Mouse (Mus musculus): Measurements from ENCODE around the gene Homez. TPM values are rescaled to one million over a fixed set of nuclear protein-coding genes. Genes with fewer than 3 reads are reported as not detected.

Homez gene
- polyA plus RNA-seq (2012; rRNA removed): 5.9 and 6.3 TPM in 2 replicates
- polyA plus RNA-seq (2014; fragmentation: Nextera tagmentation; extraction: Ambion mirVana): 9.0 and 9.2 TPM in 2 replicates

DNA sequence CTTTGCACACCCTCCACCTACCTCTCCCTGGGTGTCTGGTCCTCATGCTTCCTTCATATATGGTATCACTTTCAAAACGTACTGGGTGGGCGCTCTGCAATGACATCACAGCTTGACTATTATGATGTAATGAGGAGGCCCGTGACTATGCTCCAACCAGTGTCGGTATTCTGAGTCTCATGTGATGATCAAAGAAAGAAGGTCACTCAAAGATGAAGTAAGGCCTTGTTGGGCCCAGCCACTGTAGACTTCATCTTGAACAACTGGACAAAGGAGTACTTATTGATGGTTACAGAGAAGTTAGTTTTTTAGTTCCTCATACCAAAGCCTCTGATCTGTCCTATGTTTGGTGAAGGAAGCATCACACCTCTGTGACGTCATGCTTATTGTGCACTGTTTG lies at the start of gene Homez:
Gene Homez (minus strand): TSS at position 101 of the 400 bp plus-strand sequence.
- no peaks in the 10 kb centered on the region for H3K9me3 ChIP-seq (ENCODE audit: control insufficient read depth, low read length)
- H3K4me1 ChIP-seq (ENCODE audit: control insufficient read depth, insufficient read depth, low read length): peaks cover 3% of the 10 kb centered on the region; the same call in 1 of the 2 replicates
- TF ChIP-seq POLR2A (IDR thresholded peaks at IDR 0.05; ENCODE audit: borderline replicate concordance, extremely low read depth, insufficient read depth, insufficient read length): no peak
- H3K9ac ChIP-seq (ENCODE audit: low read depth, low read length, severe bottlenecking): no peak within 1 kb of the TSS
- 85% methylated on average over 5 of the region's 5 CpGs for WGBS
- no peak within 1 kb of the TSS for H3K4me3 ChIP-seq (replicated peaks; ENCODE audit: low read length)
- DNase-seq (ENCODE audit: low spot score) (no peak), ATAC-seq (ENCODE audit: low FRiP score, low read depth) (no peak)
- no peaks in the 10 kb centered on the region for H3K36me3 ChIP-seq (ENCODE audit: control insufficient read depth, insufficient read depth, low read length)
- H3K27ac ChIP-seq (replicated peaks; ENCODE audit: low read depth, low read length): no peak within 1 kb of the TSS
- H3K4me2 ChIP-seq (replicated peaks; ENCODE audit: low read depth, low read length, severe bottlenecking): no peak within 1 kb of the TSS
- 0 out of 2 replicates have a peak, but pooled peaks cover 5% of the 10 kb centered on the region for H3K27me3 ChIP-seq (ENCODE audit: control insufficient read depth, insufficient read depth, low read length)

DNA sequence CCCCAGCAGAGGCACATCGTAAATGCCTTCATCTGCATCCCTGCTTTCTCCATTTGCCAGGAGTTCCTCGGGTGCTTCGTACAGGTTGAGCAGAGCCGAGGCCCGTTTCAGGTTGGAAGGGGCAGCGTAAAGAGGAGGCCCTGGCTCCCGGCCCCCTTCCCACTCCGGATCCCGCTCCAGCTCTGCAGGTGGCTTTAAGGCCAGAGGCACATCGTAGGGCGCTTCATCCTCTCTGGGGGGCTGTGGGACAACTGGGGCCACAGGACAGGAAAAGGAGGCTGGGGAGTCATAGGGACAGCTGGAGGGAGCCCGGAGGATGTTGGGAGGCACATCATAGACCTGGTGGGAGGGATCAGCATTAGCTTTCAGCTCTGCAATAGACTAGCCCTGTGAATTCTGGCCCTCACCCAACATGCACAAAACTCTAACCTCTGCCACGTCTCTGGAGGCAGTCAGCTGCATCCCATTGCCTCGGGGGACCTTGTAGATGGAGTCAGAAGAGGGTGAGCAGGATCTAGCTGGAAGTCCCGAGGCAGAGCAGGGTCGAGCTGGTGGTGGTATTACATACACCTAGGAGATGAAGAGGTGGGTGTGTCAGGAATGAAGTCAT lies 49.4 kb upstream of the Homez start:
- DNase-seq (ENCODE audit: low spot score) (no peak), ATAC-seq (ENCODE audit: low FRiP score, low read depth) (no peak)
- Histone ChIP-seq H3K9ac (ENCODE audit: low read depth, low read length, severe bottlenecking) (no peak overlapping the region), H3K4me2 (replicated peaks; ENCODE audit: low read depth, low read length, severe bottlenecking) (no peak overlapping the region), H3K36me3 (ENCODE audit: control insufficient read depth, insufficient read depth, low read length) (peaks cover 71% of the 10 kb centered on the region), H3K27ac (replicated peaks; ENCODE audit: low read depth, low read length) (no peak overlapping the region), H3K4me1 (ENCODE audit: control insufficient read depth, insufficient read depth, low read length) (peaks cover 12% of the 10 kb centered on the region), H3K27me3 (ENCODE audit: control insufficient read depth, insufficient read depth, low read length) (no peaks in the 10 kb centered on the region), H3K9me3 (ENCODE audit: control insufficient read depth, low read length) (peaks cover 6% of the 10 kb centered on the region), H3K4me3 (replicated peaks; ENCODE audit: low read length) (no peak overlapping the region)
- no peak for TF ChIP-seq POLR2A (IDR thresholded peaks at IDR 0.05; ENCODE audit: borderline replicate concordance, extremely low read depth, insufficient read depth, insufficient read length)
- WGBS: 89% methylated on average over 16 of the region's 16 CpGs

DNA sequence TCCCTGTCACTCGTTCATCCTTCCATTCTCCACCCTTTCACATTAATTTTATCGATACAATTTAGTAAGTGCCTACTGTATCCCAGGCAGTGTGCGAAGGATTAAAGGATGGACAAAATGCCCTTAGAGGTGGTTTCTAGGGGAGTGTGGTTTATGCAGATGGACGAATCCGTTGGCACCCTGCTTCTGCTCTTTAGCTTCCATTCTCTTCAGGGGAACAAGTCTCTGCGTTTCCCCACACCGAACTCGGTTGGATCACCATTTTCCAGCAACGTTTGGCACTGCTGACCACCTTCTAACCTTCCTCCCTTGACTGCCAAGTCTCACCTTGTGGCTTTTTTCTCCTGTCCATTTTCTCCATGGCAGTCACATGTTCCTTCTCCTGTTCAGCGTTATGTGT lies 42.6 kb upstream of the Homez start:
- Histone ChIP-seq H3K36me3 (ENCODE audit: control insufficient read depth, insufficient read depth, low read length) (peaks cover 61% of the 10 kb centered on the region), H3K4me1 (ENCODE audit: control insufficient read depth, insufficient read depth, low read length) (peaks cover 15% of the 10 kb centered on the region), H3K4me2 (replicated peaks; ENCODE audit: low read depth, low read length, severe bottlenecking) (peak overlapping the region; percentile 83), H3K9ac (ENCODE audit: low read depth, low read length, severe bottlenecking) (peak overlapping the region; percentile 95), H3K4me3 (replicated peaks; ENCODE audit: low read length) (peak overlapping the region; percentile 93), H3K27ac (replicated peaks; ENCODE audit: low read depth, low read length) (peak overlapping the region; percentile 71), H3K9me3 (ENCODE audit: control insufficient read depth, low read length) (no peaks in the 10 kb centered on the region), H3K27me3 (ENCODE audit: control insufficient read depth, insufficient read depth, low read length) (no peaks in the 10 kb centered on the region)
- ATAC-seq (ENCODE audit: low FRiP score, low read depth) (peak; percentile 12), DNase-seq (ENCODE audit: low spot score) (no peak)
- 19% methylated on average over 10 of the region's 10 CpGs for WGBS
- no peak for TF ChIP-seq POLR2A (IDR thresholded peaks at IDR 0.05; ENCODE audit: borderline replicate concordance, extremely low read depth, insufficient read depth, insufficient read length)

DNA sequence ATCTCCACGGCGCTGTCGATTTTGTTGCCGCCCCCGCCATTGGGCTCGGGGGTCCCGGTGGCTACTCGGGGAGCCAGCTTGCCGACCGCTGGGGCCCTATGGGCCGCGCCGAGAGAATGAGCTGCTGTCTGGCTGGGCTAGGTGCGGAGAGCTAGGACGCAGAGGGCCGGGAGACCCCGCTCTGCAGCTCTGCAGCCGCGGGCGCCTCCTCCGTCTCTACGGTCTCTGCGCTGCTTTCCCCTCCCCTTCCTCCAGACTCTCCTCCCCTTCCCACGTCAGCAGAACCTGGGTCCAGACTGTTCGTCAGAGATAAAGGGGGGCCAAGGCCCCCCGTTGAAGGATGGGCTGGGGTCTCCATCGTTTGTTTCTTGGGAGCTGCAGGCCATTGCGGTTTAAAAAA lies 42.1 kb upstream of the Homez start, which contains the start of gene Slc22a17:
Gene Slc22a17 (minus strand): TSS at position 247 of the 400 bp plus-strand sequence.
- H3K4me1 ChIP-seq (ENCODE audit: control insufficient read depth, insufficient read depth, low read length): peaks cover 15% of the 10 kb centered on the region
- DNase-seq (ENCODE audit: low spot score): peak; percentile 86

DNA sequence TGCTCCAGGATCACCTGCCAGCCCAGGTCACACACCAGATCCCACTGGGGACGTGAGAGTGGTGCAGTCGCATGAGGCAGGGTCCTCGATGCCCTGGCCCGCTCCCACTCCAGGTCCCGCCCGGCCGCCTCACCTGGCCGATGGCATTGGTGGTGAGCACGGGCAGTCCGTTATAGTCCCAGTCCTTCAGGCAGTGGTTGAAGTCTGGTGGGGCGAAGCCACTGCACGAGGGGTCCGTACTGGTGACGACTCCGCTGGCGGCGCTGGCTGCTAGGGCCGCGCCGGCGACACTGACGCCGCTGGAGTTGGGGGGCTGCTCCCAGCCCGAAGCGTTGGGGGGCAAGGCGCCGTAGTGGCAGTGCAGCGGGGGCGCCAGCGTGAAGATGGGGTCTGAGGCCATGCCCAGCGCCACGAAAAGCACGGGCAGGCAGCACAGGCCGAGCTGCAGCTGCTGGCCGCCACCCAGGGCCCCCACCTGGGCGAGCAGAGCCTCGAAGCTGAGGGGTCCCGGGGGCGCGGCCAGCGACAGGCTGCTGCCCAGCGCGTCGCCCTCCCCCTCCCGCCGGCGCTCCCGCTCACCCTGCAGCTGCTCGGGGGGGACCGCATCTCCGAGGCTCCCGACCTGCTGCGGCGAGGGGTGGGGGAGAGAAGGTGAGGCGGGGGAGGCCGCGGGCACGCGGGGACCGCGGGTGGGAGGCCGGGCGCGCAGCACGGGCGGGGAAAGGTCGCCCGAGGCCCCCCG lies 41.5 kb upstream of the Homez start:
- Histone ChIP-seq H3K27ac (replicated peaks; ENCODE audit: low read depth, low read length) (peak overlapping the region; percentile 90), H3K4me2 (replicated peaks; ENCODE audit: low read depth, low read length, severe bottlenecking) (peak overlapping the region; percentile 83), H3K4me1 (ENCODE audit: control insufficient read depth, insufficient read depth, low read length) (peaks cover 15% of the 10 kb centered on the region), H3K9me3 (ENCODE audit: control insufficient read depth, low read length) (no peaks in the 10 kb centered on the region), H3K36me3 (ENCODE audit: control insufficient read depth, insufficient read depth, low read length) (peaks cover 61% of the 10 kb centered on the region), H3K9ac (ENCODE audit: low read depth, low read length, severe bottlenecking) (peak overlapping the region; percentile 95), H3K4me3 (replicated peaks; ENCODE audit: low read length) (peak overlapping the region; percentile 93), H3K27me3 (ENCODE audit: control insufficient read depth, insufficient read depth, low read length) (no peaks in the 10 kb centered on the region)
- ATAC-seq (ENCODE audit: low FRiP score, low read depth) (peak; percentile 51), DNase-seq (ENCODE audit: low spot score) (no peak)
- 3% methylated on average over 36 of the region's 69 CpGs for WGBS
- TF ChIP-seq POLR2A (IDR thresholded peaks at IDR 0.05; ENCODE audit: borderline replicate concordance, extremely low read depth, insufficient read depth, insufficient read length): no peak

More for the DNA sequence above, 42.1 kb upstream of the Homez start, which contains the start of gene Slc22a17:
- under 1% methylated on average over 15 of the region's 28 CpGs for WGBS
- peak; percentile 93 for ATAC-seq (ENCODE audit: low FRiP score, low read depth)
- Histone ChIP-seq H3K9ac (ENCODE audit: low read depth, low read length, severe bottlenecking) (peak within 1 kb of the TSS; percentile 95), H3K9me3 (ENCODE audit: control insufficient read depth, low read length) (no peaks in the 10 kb centered on the region), H3K36me3 (ENCODE audit: control insufficient read depth, insufficient read depth, low read length) (peaks cover 61% of the 10 kb centered on the region), H3K27me3 (ENCODE audit: control insufficient read depth, insufficient read depth, low read length) (no peaks in the 10 kb centered on the region), H3K4me2 (replicated peaks; ENCODE audit: low read depth, low read length, severe bottlenecking) (peak within 1 kb of the TSS; percentile 83), H3K4me3 (replicated peaks; ENCODE audit: low read length) (peak within 1 kb of the TSS; percentile 93), H3K27ac (replicated peaks; ENCODE audit: low read depth, low read length) (peak within 1 kb of the TSS; percentile 90)
- TF ChIP-seq POLR2A (IDR thresholded peaks at IDR 0.05; ENCODE audit: borderline replicate concordance, extremely low read depth, insufficient read depth, insufficient read length): peak; percentile 98

Measured in limb, embryonic 14.5 days (tissue).